Mouse (Mus musculus) forebrain, embryonic 12.5 days (tissue): ENCODE measurements at regions not wholly inside any gene's neighbourhood (a gene's known extent, or its start where the extent isn't known, plus 50 kb on each side); places are given as distances from the start of the nearest gene placed in this dataset.

Experiments
- ATAC-seq: fragments of 200-750 bp; cut with Nextera tagmentation; 2 replicates; pipeline ENCODE4 v1.8.0; 2017; ENCODE audit warnings: moderate TSS enrichment; ENCODE audit not compliant: low FRiP score
- H3K27ac ChIP-seq: fragments of 300-500 bp; sonication (generic); 2 replicates; pipeline ENCODE4 v1.5.1; 2016; ENCODE audit warnings: mild to moderate bottlenecking
- H3K27me3 ChIP-seq: fragments of 300-500 bp; sonication (generic); 2 replicates; pipeline ENCODE4 v1.6.1; 2016; ENCODE audit warnings: mild to moderate bottlenecking
- H3K36me3 ChIP-seq: fragments of 300-500 bp; sonication (generic); replicated peaks from 2 replicates; pipeline ENCODE4 v1.6.1; 2016; ENCODE audit warnings: mild to moderate bottlenecking
- H3K4me1 ChIP-seq: fragments of 300-500 bp; sonication (generic); 2 replicates; pipeline ENCODE4 v1.6.1; 2016
- H3K4me2 ChIP-seq: fragments of 300-500 bp; sonication (generic); 2 replicates; pipeline ENCODE4 v1.6.1; 2016; ENCODE audit warnings: mild to moderate bottlenecking, moderate library complexity
- H3K4me3 ChIP-seq: fragments of 300-500 bp; sonication (generic); replicated peaks from 2 replicates; pipeline ENCODE4 v1.5.1; 2016; ENCODE audit warnings: mild to moderate bottlenecking
- H3K9ac ChIP-seq: fragments of 300-500 bp; sonication (generic); 2 replicates; pipeline ENCODE4 v1.6.1; 2016; ENCODE audit warnings: mild to moderate bottlenecking
- H3K9me3 ChIP-seq: fragments of 300-500 bp; sonication (generic); 2 replicates; pipeline ENCODE4 v1.6.1; 2016
- WGBS: fragments of 180-500 bp; shearing (Covaris S2); methylation state at CpG from one replicate; pipeline ENCODE4 v1.1.7; 2016; 5-methylcytosine and 5-hydroxymethylcytosine counted together

GRCm38 (mm10) chr17:83993028-83993427, 145.3 kb upstream of the Haao start:
- 0 out of 2 replicates have a peak, but pooled peaks cover 3% of the 10 kb centered on the region for H3K27me3 ChIP-seq
- WGBS = 88% methylated on average over 2 of the region's 2 CpGs
- no peaks in the 10 kb centered on the region for H3K9me3 ChIP-seq
- H3K36me3 ChIP-seq = no peaks in the 10 kb centered on the region
- H3K9ac ChIP-seq = no peak overlapping the region
- H3K27ac ChIP-seq = no peak overlapping the region
- peaks cover 10% of the 10 kb centered on the region; the same call in 1 of the 2 replicates for H3K4me1 ChIP-seq
- H3K4me2 ChIP-seq = no peak overlapping the region
- no peak overlapping the region for H3K4me3 ChIP-seq
- no peak for ATAC-seq

GRCm38 (mm10) chr17:83990421-83991365, 142.9 kb upstream of the Haao start:
- no peak for ATAC-seq
- 73% methylated on average over 13 of the region's 13 CpGs for WGBS
- Histone ChIP-seq H3K9ac (no peak overlapping the region), H3K4me2 (no peak overlapping the region), H3K36me3 (no peaks in the 10 kb centered on the region), H3K27ac (peak overlapping the region; percentile 56), H3K4me3 (no peak overlapping the region), H3K27me3 (0 out of 2 replicates have a peak, but pooled peaks cover 3% of the 10 kb centered on the region), H3K4me1 (peaks cover 20% of the 10 kb centered on the region), H3K9me3 (no peaks in the 10 kb centered on the region)

- H3K9ac ChIP-seq = no peak overlapping the region
- ATAC-seq = no peak
- 22% methylated on average over 6 of the region's 6 CpGs for WGBS
- peak overlapping the region; percentile 61 for H3K27ac ChIP-seq
- peaks cover 32% of the 10 kb centered on the region for H3K4me1 ChIP-seq
- no peaks in the 10 kb centered on the region for H3K9me3 ChIP-seq
- H3K4me3 ChIP-seq = no peak overlapping the region
- H3K36me3 ChIP-seq = no peaks in the 10 kb centered on the region
- H3K4me2 ChIP-seq = no peak overlapping the region
- 0 out of 2 replicates have a peak, but pooled peaks cover 3% of the 10 kb centered on the region for H3K27me3 ChIP-seq
Measured at GRCm38 (mm10) chr17:83988897-83989296, 141.1 kb upstream of the Haao start.

- H3K27ac ChIP-seq = no peak overlapping the region
- no peak overlapping the region for H3K4me3 ChIP-seq
- H3K9ac ChIP-seq = no peak overlapping the region
- peaks cover 33% of the 10 kb centered on the region for H3K4me1 ChIP-seq
- no peak for ATAC-seq
- H3K9me3 ChIP-seq = no peaks in the 10 kb centered on the region
- H3K27me3 ChIP-seq = 0 out of 2 replicates have a peak, but pooled peaks cover 3% of the 10 kb centered on the region
- WGBS = 95% methylated on average over 5 of the region's 5 CpGs
- no peak overlapping the region for H3K4me2 ChIP-seq
- no peaks in the 10 kb centered on the region for H3K36me3 ChIP-seq
Measured at GRCm38 (mm10) chr17:83988165-83988564, 140.4 kb upstream of the Haao start.

GRCm38 (mm10) chr17:83987683-83988082, 139.9 kb upstream of the Haao start:
- peaks cover 35% of the 10 kb centered on the region for H3K4me1 ChIP-seq
- WGBS = 92% methylated on average over 4 of the region's 4 CpGs
- no peaks in the 10 kb centered on the region for H3K36me3 ChIP-seq
- H3K27me3 ChIP-seq = 0 out of 2 replicates have a peak, but pooled peaks cover 3% of the 10 kb centered on the region
- H3K4me3 ChIP-seq = no peak overlapping the region
- no peak overlapping the region for H3K9ac ChIP-seq
- no peaks in the 10 kb centered on the region for H3K9me3 ChIP-seq
- no peak for ATAC-seq
- H3K27ac ChIP-seq = 0 out of 2 replicates have a peak overlapping the region, but pooled peaks have one; percentile 25
- no peak overlapping the region for H3K4me2 ChIP-seq

GRCm38 (mm10) chr17:83985916-83986578, 138.3 kb upstream of the Haao start:
- H3K9ac ChIP-seq = no peak overlapping the region
- H3K36me3 ChIP-seq = no peaks in the 10 kb centered on the region
- H3K4me1 ChIP-seq = peaks cover 36% of the 10 kb centered on the region
- 0 out of 2 replicates have a peak, but pooled peaks cover 3% of the 10 kb centered on the region for H3K27me3 ChIP-seq
- ATAC-seq = no peak
- H3K4me2 ChIP-seq = no peak overlapping the region
- H3K4me3 ChIP-seq = no peak overlapping the region
- WGBS = 61% methylated on average over 15 of the region's 15 CpGs
- H3K9me3 ChIP-seq = no peaks in the 10 kb centered on the region
- peak overlapping the region; percentile 78 for H3K27ac ChIP-seq

GRCm38 (mm10) chr17:83985333-83985790, 137.6 kb upstream of the Haao start:
- WGBS = 37% methylated on average over 17 of the region's 17 CpGs
- H3K27me3 ChIP-seq = no peaks in the 10 kb centered on the region
- H3K9ac ChIP-seq = no peak overlapping the region
- H3K4me3 ChIP-seq = no peak overlapping the region
- peaks cover 34% of the 10 kb centered on the region for H3K4me1 ChIP-seq
- no peaks in the 10 kb centered on the region for H3K9me3 ChIP-seq
- ATAC-seq = 0 out of 2 replicates have a peak, but pooled peaks have one; percentile 11
- peak overlapping the region; percentile 78; the same call in 1 of the 2 replicates for H3K27ac ChIP-seq
- H3K4me2 ChIP-seq = no peak overlapping the region
- H3K36me3 ChIP-seq = no peaks in the 10 kb centered on the region

- H3K4me3 ChIP-seq = no peak overlapping the region
- H3K27ac ChIP-seq = peak overlapping the region; percentile 63
- H3K9me3 ChIP-seq = no peaks in the 10 kb centered on the region
- H3K27me3 ChIP-seq = no peaks in the 10 kb centered on the region
- H3K4me2 ChIP-seq = no peak overlapping the region
- H3K9ac ChIP-seq = no peak overlapping the region
- WGBS = 94% methylated on average over 9 of the region's 9 CpGs
- no peak for ATAC-seq
- no peaks in the 10 kb centered on the region for H3K36me3 ChIP-seq
- H3K4me1 ChIP-seq = peaks cover 32% of the 10 kb centered on the region
Measured at GRCm38 (mm10) chr17:83983837-83984388, 136.2 kb upstream of the Haao start.

GRCm38 (mm10) chr17:83983070-83983836, 135.5 kb upstream of the Haao start:
- no peak overlapping the region for H3K4me3 ChIP-seq
- WGBS = 51% methylated on average over 18 of the region's 18 CpGs
- peak overlapping the region; percentile 63 for H3K27ac ChIP-seq
- no peak for ATAC-seq
- no peaks in the 10 kb centered on the region for H3K27me3 ChIP-seq
- no peaks in the 10 kb centered on the region for H3K36me3 ChIP-seq
- peaks cover 29% of the 10 kb centered on the region for H3K4me1 ChIP-seq
- no peak overlapping the region for H3K4me2 ChIP-seq
- no peaks in the 10 kb centered on the region for H3K9me3 ChIP-seq
- no peak overlapping the region for H3K9ac ChIP-seq

- Histone ChIP-seq H3K27me3 (no peaks in the 10 kb centered on the region), H3K4me1 (peaks cover 29% of the 10 kb centered on the region), H3K9me3 (no peaks in the 10 kb centered on the region), H3K9ac (no peak overlapping the region), H3K4me3 (no peak overlapping the region), H3K27ac (peak overlapping the region; percentile 47; the same call in 1 of the 2 replicates), H3K36me3 (no peaks in the 10 kb centered on the region), H3K4me2 (no peak overlapping the region)
- ATAC-seq = no peak
- 71% methylated on average over 8 of the region's 8 CpGs for WGBS
Measured at GRCm38 (mm10) chr17:83982700-83983069, 134.9 kb upstream of the Haao start.

- no peak overlapping the region for H3K9ac ChIP-seq
- H3K4me3 ChIP-seq = no peak overlapping the region
- H3K36me3 ChIP-seq = no peaks in the 10 kb centered on the region
- H3K9me3 ChIP-seq = no peaks in the 10 kb centered on the region
- H3K27ac ChIP-seq = no peak overlapping the region
- no peaks in the 10 kb centered on the region for H3K27me3 ChIP-seq
- 64% methylated on average over 7 of the region's 7 CpGs for WGBS
- ATAC-seq = no peak
- peaks cover 7% of the 10 kb centered on the region for H3K4me1 ChIP-seq
- H3K4me2 ChIP-seq = no peak overlapping the region
Measured at GRCm38 (mm10) chr17:83978858-83979470, 131.2 kb upstream of the Haao start.
